Mouse (Mus musculus): Measurements from ENCODE around the gene Opa3. TPM values are rescaled to one million over a fixed set of nuclear protein-coding genes. Genes with fewer than 3 reads are reported as not detected.
A peak's percentile ranks its signal among the peaks of the same experiment; 100 is the strongest.

Opa3 gene
- total RNA-seq, 2 experiments from 2014 or later, result 20.0 to 25.6 TPM

DNA sequence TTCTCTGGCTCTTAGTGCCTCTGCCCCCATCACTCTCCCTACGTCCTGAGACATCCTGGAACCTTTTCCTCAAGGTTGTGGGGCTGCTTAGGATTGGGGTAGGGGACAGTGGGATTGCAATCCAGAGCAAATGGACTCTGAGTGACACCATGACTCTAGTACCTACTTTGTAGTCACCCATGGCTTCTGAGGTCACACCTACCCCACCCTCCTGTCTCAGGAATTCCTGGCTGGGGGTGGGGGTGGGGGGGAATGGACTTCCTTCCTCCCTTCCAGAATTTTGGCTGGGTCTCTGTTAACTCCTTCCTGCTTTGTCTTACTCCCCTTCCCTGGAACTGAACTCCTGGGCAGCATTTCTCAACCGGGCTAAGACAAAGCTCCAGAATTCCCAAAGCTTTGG, 14.7 kb upstream of the Opa3 start:
- ATAC-seq (replicated peaks; ENCODE audit: low FRiP score, poor library complexity, severe bottlenecking), result no peak

DNA sequence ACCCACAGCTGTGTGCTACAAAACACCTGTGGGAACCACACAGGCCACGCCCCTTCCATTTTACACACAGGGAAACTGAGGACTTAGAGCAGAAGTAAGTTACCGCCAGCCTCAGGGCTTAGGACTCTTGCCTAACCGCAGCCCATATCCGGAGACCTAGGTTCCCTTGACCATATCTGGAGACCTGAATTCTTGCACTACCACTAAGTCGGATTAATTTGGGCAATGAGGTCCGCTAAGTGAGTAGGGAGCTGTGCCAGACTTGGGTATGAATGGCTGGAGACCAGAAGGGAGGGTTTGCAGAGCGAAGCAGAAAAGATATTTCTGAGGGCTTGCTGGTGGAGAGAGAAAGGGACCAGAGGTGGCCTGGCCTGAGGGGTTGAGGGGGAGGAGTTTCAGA, 13.8 kb upstream of the Opa3 start:
- no peak for ATAC-seq (replicated peaks; ENCODE audit: low FRiP score, poor library complexity, severe bottlenecking)

DNA sequence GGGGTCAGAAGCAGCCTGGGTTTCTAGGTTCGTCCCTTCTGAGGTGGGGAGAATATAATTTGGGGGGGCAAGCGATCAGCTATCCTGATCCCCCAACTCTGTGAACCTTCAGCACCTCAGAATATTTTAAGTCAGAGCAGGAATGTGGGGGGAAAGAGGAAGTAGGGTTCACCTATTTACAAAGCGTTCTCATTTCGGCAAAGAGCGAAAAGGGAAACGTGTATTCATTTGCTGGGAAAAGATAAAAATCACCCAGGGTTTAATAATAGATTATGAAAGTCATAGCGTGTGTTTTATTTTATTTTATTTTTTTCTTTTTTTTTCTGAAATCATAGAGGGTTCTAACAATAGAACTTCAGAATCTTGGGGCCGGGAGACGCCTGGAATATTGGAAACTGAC, 13.2 kb upstream of the Opa3 start:
- no peak for ATAC-seq (replicated peaks; ENCODE audit: low FRiP score, poor library complexity, severe bottlenecking)

DNA sequence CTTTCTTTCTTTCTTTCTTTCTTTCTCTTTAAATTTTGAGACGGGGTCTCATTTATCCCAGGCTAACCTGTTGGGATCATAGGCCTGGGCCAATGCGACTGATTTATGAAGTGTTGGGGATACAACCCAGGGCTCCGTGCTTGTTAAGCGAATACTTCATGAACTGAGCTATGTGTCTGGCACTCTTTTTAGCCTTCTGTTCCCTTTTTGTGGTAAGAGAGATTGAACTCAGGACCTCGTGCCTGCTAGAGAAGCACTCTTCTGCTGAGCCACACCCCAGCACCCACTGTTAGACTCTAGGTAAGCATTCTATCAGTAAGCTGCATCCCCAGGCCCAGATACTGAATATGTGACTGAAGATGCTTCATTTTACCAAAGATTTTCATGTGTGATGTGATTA, 10.6 kb upstream of the Opa3 start:
- no peak for ATAC-seq (replicated peaks; ENCODE audit: low FRiP score, poor library complexity, severe bottlenecking)

DNA sequence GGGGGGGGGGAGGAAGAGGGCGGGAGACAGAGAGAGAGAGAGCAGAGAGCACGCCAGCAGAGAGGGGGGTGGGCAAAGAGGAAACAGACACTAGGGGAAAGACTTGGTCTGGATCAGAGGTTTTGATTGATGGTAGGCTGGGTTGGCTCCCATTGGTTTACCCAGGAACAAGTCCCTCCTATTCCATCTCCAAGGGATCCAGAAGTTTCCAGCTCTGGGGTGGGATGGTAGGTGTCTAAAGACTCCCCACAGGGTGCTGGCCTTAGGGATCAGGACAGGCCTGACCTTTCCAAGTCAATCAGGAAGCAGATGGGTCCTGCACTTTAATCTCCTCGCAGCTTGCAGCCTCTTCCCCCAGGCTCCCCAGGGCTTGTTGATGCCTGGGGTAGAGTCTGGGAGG, 10.2 kb upstream of the Opa3 start:
- no peak for ATAC-seq (replicated peaks; ENCODE audit: low FRiP score, poor library complexity, severe bottlenecking)

DNA sequence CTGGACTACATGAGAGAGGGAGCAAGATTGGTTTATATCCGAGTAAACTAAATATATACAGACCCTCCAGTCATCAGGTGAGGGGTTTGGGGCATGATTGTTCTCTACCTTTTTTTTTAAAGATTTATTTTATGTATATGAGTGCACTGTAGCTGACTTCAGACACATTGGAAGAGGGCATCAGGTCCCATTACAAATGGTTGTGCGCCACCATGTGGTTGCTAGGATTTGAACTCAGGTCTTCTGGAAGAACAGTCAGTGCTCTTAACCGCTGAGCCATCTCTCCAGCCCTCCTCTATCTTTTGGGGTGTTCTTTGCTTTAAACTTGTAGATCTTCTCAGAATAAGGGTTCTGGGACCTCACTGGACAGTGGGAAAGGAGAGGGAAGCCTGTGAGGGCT, 8.1 kb upstream of the Opa3 start:
- ATAC-seq (replicated peaks; ENCODE audit: low FRiP score, poor library complexity, severe bottlenecking), result no peak

DNA sequence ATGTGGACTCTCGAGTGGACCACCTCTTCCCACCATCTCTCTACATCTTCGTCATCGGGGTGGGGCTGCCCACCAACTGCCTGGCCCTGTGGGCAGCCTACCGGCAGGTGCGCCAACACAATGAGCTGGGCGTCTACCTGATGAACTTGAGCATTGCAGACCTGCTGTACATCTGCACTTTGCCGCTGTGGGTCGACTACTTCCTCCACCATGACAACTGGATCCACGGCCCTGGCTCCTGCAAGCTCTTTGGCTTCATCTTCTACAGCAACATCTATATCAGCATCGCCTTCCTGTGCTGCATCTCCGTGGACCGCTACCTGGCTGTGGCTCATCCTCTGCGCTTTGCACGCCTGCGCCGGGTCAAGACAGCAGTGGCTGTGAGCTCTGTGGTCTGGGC, 5.9 kb upstream of the Opa3 start:
- ATAC-seq (replicated peaks; ENCODE audit: low FRiP score, poor library complexity, severe bottlenecking), result no peak

DNA sequence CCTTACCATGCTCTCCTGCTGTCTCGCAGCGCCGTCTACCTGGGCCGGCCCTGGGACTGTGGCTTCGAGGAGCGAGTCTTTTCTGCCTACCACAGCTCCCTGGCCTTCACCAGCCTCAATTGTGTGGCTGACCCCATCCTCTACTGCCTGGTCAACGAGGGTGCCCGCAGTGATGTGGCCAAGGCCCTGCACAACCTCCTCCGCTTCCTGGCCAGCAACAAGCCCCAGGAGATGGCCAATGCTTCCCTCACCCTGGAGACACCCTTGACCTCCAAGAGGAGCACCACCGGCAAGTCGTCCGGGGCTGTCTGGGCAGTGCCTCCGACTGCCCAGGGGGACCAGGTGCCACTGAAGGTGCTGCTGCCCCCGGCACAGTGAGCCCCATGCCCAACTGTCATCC, 5.3 kb upstream of the Opa3 start:
- no peak for ATAC-seq (replicated peaks; ENCODE audit: low FRiP score, poor library complexity, severe bottlenecking)

DNA sequence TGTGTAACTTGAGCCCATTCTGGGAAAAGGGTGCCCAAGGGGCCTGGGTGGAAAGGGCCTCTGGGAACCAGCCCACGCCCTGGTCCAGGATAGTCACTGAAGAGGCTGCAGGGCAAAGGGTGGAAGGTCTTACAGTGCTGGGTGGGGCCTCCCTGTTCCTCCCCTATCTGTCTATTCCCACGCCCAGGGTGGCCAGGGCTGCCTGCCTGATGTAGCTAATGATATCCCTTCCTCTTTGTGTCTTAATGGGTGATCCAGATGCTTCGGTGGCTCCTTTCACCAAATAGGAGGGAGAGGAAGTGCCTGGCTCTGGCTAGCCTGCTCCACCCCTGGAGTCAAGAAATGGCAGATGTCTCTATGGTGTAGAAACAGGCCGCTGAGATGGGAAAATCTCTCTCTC, 3.2 kb upstream of the Opa3 start:
- ATAC-seq (replicated peaks; ENCODE audit: low FRiP score, poor library complexity, severe bottlenecking), result peak; percentile 44

DNA sequence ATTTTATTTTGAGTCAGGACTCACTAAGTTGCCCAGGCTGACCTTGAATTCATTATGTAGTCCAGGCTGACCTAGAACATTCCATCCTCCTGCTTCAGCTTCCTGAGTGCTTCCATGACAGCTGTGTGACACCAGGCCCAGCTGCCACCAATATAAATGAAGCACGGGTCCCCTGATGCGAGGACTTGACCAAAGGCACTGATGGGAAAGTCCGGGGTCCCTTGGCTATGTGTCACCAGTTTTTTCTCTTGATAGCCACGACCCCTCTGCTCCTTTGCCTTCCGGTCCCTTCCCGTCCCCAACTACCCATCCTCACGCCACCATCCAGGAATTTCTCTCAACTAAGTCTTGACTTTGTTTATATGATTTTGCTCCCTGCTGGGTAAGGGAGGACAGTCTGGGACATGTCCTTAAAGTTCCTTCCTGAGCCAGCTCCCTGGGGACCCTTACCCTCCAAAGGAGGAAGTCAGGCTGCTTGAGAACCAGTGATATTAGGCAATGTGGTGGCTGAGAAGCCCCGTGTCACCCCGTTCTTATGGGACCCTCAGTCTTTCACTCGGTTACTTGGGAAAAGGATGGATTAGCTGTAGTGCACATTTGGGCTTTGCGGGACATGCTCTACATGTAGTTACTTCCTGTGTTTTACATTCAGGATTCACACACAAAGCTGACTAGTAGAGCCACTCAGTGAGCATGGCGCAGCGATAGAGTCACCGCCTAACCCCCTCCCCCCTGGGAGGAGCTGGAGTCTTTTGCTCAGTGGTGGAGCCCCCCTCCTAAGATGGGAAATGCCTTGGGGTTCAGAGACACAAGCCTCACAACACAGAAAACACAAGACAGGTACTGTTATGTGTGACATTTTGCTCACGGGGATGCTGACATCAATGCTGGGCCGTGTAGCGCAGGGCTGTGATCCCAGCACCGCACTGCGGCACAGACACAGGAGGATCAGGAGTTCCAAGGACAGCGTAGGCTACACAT, 1.0 kb upstream of the Opa3 start:
- peak; percentile 21 for ATAC-seq (replicated peaks; ENCODE audit: low FRiP score, poor library complexity, severe bottlenecking)

DNA sequence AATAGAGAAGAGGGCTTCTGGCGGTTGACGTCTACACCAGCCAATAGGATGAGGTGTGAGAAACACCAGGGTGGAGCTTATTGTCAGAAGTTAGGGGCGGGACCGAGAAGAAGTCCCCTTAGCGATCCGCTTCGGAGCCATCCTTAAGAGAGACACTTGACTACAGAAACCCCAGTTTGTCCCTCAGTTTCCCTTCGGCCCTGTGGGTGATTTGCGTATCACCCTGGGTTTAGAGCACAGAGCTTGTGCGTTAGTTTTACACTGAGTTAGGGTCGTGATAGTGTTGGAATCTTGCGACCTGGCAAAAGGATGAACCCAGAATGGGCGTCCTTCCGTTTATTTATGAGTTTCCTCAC, 637 bp downstream of the Opa3 start:
- ATAC-seq (replicated peaks; ENCODE audit: low FRiP score, poor library complexity, severe bottlenecking), result no peak

DNA sequence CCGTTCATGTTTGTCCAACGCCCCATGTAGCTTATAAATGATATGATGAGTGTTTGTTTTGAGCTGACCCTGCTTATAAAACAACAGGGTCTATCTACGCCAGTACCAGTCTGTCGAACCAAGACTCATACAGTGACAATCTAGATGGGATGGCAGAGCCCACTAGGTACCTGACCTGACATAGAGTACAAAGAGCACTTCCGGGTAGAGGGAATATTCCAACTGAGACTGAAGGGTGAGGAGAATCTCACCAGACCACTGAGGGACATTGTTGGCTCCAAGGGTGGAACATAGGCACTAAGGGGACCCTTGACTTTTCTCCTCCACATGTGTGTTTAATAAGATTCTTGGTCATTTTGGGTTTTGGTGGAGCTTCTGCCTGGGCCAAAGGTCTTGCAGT, 1.3 kb downstream of the Opa3 start:
- 0 out of 2 replicates have a peak, but pooled peaks have one; percentile 0 for ATAC-seq (replicated peaks; ENCODE audit: low FRiP score, poor library complexity, severe bottlenecking)

DNA sequence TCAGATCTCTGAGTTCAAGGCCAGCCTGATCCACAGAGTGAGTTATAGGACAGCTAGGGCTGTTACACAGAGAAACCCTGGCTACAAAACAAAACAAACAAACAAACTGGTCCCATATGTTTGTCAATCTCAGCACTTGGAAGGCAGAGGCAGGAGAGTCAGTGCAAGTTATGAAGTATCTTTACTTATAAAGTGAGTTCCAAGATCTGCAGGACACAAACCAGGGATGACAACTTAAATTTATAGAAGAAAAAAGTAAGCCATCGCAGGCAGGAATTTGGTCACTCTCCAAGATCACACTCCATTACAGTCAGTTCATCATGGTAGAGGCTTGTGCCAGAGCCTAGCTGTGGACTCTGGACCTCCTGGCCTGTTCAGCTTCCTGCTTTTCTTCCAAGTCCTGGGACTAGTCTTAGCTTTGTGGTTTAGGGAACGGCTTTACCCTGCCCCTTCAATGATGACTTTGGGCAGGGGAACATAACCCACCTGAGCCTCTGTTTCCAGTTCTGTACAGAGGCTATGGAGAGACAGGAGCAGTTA, 2.0 kb downstream of the Opa3 start:
- no peak for ATAC-seq (replicated peaks; ENCODE audit: low FRiP score, poor library complexity, severe bottlenecking)

DNA sequence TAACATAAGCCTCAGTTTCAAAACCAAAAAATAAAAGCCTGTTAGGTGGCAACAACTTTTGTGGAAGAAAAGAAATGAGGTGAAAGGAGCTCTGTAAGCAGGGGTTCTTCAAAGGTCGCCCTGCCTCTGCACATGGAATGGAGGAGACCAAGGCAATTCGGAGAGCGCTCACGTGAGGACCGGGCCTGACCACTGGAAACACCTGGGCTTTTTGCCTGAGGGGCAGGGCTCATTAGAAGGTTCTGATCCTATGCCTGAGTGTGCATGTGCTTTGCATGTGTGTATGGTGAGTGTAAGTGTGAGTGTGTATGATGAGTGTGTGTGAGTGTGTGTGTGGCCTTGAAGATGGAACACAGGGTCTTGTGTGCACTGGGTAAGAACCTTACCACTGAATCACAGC, 2.8 kb downstream of the Opa3 start:
- ATAC-seq (replicated peaks; ENCODE audit: low FRiP score, poor library complexity, severe bottlenecking), result no peak

DNA sequence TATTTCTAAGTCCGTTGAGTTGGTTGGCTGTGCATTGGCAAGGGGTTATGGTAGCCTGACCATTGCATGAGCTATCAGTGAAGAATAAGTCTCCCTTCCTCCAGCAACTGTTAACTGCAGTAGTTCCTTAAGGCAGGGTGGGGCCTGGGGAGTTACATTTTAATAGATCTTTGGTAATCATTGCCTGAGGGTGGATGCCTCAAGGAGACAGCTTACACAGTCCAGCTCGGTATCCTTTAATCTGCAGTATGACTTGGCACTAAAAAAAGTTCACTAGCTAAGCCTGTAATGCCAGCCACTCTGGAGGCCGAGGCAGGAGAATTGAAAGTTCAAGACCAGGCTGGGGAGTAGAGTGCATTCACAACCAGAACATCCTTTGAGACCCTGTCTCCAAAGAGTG, 3.7 kb downstream of the Opa3 start:
- ATAC-seq (replicated peaks; ENCODE audit: low FRiP score, poor library complexity, severe bottlenecking), result no peak

DNA sequence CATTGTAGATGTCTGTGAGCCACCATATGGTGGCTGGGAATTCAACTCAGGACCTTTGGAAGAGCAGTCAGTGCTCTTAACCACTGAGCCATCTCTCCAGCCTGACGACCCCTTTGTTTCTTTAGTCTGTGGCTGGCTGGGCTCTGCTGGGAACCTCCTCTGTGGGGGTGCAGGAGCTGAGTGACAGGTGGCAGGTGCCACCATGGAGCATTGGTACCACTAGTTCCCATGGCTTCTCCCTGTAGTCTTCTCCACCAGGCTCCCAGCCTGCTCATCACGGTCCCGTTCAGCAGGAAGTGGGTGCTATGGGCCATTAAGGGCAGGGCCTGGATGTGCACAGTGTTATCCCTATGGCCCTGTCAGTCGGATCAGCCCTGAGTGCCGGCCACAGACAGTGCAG, 6.5 kb downstream of the Opa3 start:
- no peak for ATAC-seq (replicated peaks; ENCODE audit: low FRiP score, poor library complexity, severe bottlenecking)

DNA sequence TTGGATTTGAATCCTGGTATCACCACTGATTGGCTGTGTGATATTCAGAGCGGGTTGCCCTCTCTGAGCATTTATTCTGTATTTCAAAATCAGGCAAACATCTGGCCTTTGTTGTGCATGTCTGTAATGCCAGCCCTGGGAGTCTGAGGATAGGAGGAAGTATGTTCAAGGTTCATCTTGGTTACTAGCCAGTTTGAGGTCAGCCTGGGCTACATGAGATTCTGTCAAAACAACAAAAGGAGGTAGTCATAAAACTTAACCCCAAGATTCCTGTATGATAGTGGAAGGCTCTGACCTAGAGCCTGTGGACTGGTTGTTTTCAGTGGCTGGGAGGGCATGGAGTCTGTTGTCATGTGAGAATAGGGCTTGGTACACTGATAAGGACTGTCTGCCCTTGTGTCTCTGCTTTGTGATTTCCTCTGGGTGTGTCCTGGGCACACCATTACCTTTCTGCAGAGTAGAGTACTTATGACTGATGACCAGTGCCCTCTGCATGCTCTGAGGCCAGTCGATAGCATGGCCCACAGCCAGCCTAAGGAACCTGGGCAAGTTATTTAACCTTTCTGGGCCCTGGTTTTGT, 7.0 kb downstream of the Opa3 start:
- ATAC-seq (replicated peaks; ENCODE audit: low FRiP score, poor library complexity, severe bottlenecking), result no peak

DNA sequence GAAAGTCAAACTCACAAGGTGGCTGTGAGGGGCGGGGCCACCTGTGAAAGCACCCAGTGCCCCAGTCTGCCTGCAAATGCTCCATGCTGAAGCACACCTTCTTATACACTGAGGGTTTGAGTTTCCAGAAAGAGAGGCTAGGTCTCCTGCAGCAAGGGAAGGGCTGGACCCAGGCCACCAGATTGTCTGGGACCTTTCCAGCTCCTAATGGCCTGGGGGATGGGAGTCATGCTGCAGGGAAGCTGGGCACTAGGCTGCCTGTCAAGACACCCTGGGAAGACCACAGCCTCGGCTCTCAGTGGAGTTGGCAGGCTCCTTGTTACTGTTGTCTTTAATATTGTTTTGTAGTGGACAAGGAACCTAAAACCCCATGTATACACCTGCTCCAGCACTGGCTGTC, 8.3 kb downstream of the Opa3 start:
- no peak for ATAC-seq (replicated peaks; ENCODE audit: low FRiP score, poor library complexity, severe bottlenecking)

DNA sequence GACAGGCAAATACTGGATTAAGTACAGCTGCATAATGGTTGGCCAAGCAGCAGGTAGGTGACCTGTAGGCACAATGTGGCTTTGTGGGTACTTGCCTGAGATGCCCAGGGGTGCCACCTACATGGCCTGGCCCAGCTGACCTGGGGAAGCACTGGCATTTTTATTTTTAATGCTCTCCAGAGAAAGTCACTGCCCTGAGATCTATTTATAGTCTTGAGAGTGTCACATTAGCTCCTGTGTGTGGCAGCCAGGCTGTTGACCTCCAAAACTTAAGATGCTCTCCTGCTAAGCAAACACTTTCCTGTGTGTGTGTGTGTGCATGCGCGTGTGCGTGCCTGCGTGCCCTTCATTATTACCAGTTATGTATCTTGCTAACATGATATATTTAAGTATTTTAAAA, 10.2 kb downstream of the Opa3 start:
- ATAC-seq (replicated peaks; ENCODE audit: low FRiP score, poor library complexity, severe bottlenecking), result no peak

DNA sequence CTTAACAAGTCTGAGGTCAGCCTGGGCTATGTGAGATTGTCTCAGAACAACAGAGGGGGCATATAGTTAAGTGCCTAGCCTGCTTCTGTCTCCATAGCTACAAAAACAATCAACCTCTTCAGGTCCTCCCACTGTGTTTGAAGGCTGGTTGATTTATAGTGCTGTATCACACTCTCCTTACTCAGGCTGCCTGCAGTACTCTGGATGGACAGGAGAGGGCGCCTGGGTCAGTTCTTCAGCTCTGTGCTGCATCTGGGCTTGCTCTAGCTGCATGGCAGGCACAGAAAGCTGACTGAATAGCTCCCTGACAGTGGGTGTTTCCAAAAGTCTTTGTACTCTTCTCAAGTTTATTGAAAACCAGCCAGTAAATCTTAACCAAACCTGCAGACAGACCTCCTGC, 11.3 kb downstream of the Opa3 start:
- ATAC-seq (replicated peaks; ENCODE audit: low FRiP score, poor library complexity, severe bottlenecking), result peak; percentile 87

DNA sequence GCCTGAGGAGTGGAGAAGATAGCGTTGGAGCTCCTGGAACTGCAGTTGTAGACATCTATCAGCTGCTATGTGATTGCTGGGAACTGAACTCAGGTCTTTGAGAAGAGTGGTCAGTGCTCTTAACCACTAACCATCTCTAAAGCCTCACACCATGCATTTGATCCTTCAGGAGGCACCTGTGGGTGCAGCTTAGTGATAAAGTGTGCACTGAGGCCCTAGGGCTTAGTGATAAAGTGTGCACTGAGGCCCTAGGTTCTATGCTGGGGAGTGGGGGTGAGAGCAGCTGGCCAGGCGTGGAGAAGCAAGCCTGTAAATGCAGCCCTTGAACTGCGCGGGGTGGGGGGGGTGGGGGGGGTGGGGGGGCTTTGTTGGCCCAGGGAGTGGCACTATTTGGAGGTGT, 11.9 kb downstream of the Opa3 start:
- peak; percentile 56 for ATAC-seq (replicated peaks; ENCODE audit: low FRiP score, poor library complexity, severe bottlenecking)
